Mouse (Mus musculus): ENCODE results near the gene Metap2. TPM values are rescaled to one million over a fixed set of nuclear protein-coding genes. Genes with fewer than 3 reads are reported as not detected.

The Metap2 gene
- total RNA-seq, 2 experiments from 2014 or later: 509 to 616 TPM

- peak; percentile 36 for ATAC-seq (replicated peaks; ENCODE audit: low FRiP score, low TSS enrichment, poor library complexity, severe bottlenecking)
Observed at GRCm38 (mm10) chr10:93912917-93913316, 16.0 kb upstream of the Metap2 start.

GRCm38 (mm10) chr10:93912136-93912855 lies 15.4 kb upstream of the Metap2 start:
- peak; percentile 63 for ATAC-seq (replicated peaks; ENCODE audit: low FRiP score, low TSS enrichment, poor library complexity, severe bottlenecking)

- ATAC-seq (replicated peaks; ENCODE audit: low FRiP score, low TSS enrichment, poor library complexity, severe bottlenecking): no peak
Observed at GRCm38 (mm10) chr10:93911326-93911725, 14.4 kb upstream of the Metap2 start.

- ATAC-seq (replicated peaks; ENCODE audit: low FRiP score, low TSS enrichment, poor library complexity, severe bottlenecking): peak; percentile 52
Observed at GRCm38 (mm10) chr10:93909811-93910446, 13.0 kb upstream of the Metap2 start.

GRCm38 (mm10) chr10:93909015-93909414 lies 12.1 kb upstream of the Metap2 start:
- ATAC-seq (replicated peaks; ENCODE audit: low FRiP score, low TSS enrichment, poor library complexity, severe bottlenecking): no peak

GRCm38 (mm10) chr10:93908540-93908939 lies 11.6 kb upstream of the Metap2 start:
- ATAC-seq (replicated peaks; ENCODE audit: low FRiP score, low TSS enrichment, poor library complexity, severe bottlenecking): no peak

GRCm38 (mm10) chr10:93907376-93907775 lies 10.5 kb upstream of the Metap2 start:
- ATAC-seq (replicated peaks; ENCODE audit: low FRiP score, low TSS enrichment, poor library complexity, severe bottlenecking): no peak

- ATAC-seq (replicated peaks; ENCODE audit: low FRiP score, low TSS enrichment, poor library complexity, severe bottlenecking): no peak
Observed at GRCm38 (mm10) chr10:93899907-93900306, 3.0 kb upstream of the Metap2 start.

- no peak for ATAC-seq (replicated peaks; ENCODE audit: low FRiP score, low TSS enrichment, poor library complexity, severe bottlenecking)
Observed at GRCm38 (mm10) chr10:93899303-93899702, 2.4 kb upstream of the Metap2 start.

- no peak for ATAC-seq (replicated peaks; ENCODE audit: low FRiP score, low TSS enrichment, poor library complexity, severe bottlenecking)
Observed at GRCm38 (mm10) chr10:93892551-93892950, 4.3 kb downstream of the Metap2 start.

GRCm38 (mm10) chr10:93891031-93891430 lies 5.9 kb downstream of the Metap2 start:
- peak; percentile 74 for ATAC-seq (replicated peaks; ENCODE audit: low FRiP score, low TSS enrichment, poor library complexity, severe bottlenecking)

GRCm38 (mm10) chr10:93890565-93890964 lies 6.3 kb downstream of the Metap2 start:
- no peak for ATAC-seq (replicated peaks; ENCODE audit: low FRiP score, low TSS enrichment, poor library complexity, severe bottlenecking)

GRCm38 (mm10) chr10:93889976-93890375 lies 6.9 kb downstream of the Metap2 start:
- no peak for ATAC-seq (replicated peaks; ENCODE audit: low FRiP score, low TSS enrichment, poor library complexity, severe bottlenecking)

GRCm38 (mm10) chr10:93889579-93889950 lies 7.3 kb downstream of the Metap2 start:
- peak; percentile 68 for ATAC-seq (replicated peaks; ENCODE audit: low FRiP score, low TSS enrichment, poor library complexity, severe bottlenecking)

- ATAC-seq (replicated peaks; ENCODE audit: low FRiP score, low TSS enrichment, poor library complexity, severe bottlenecking): peak; percentile 3
Observed at GRCm38 (mm10) chr10:93888935-93889578, 7.8 kb downstream of the Metap2 start.

GRCm38 (mm10) chr10:93888590-93888934 lies 8.3 kb downstream of the Metap2 start:
- no peak for ATAC-seq (replicated peaks; ENCODE audit: low FRiP score, low TSS enrichment, poor library complexity, severe bottlenecking)

GRCm38 (mm10) chr10:93885839-93886477 lies 10.9 kb downstream of the Metap2 start:
- peak; percentile 68 for ATAC-seq (replicated peaks; ENCODE audit: low FRiP score, low TSS enrichment, poor library complexity, severe bottlenecking)

GRCm38 (mm10) chr10:93882738-93883364 lies 14.0 kb downstream of the Metap2 start:
- peak; percentile 81 for ATAC-seq (replicated peaks; ENCODE audit: low FRiP score, low TSS enrichment, poor library complexity, severe bottlenecking)

GRCm38 (mm10) chr10:93881918-93882317 lies 15.0 kb downstream of the Metap2 start:
- ATAC-seq (replicated peaks; ENCODE audit: low FRiP score, low TSS enrichment, poor library complexity, severe bottlenecking): no peak

- no peak for ATAC-seq (replicated peaks; ENCODE audit: low FRiP score, low TSS enrichment, poor library complexity, severe bottlenecking)
Observed at GRCm38 (mm10) chr10:93878732-93879131, 18.2 kb downstream of the Metap2 start.
